Mouse (Mus musculus) MEL (cell line): ENCODE results near the gene Ttc30a1. TPM values are rescaled to one million over a fixed set of nuclear protein-coding genes. Genes with fewer than 3 reads are reported as not detected.

Experiments used
- DNase-seq: peaks from one replicate; pipeline ENCODE4 v3.0.0; 2011; ENCODE audit warnings: low read depth, low spot score
- H3K27ac ChIP-seq: 2 replicates; pipeline ENCODE4 v1.5.1; 2012; ENCODE audit warnings: low read depth, mild to moderate bottlenecking, control low read depth, low read length, moderate library complexity; ENCODE audit not compliant: control insufficient read depth
- H3K27me3 ChIP-seq, 2 experiments: fragments of 150-350 bp in 1 of 2; sonication (generic) in 1 of 2; 2 replicates each; pipeline ENCODE4 v1.6.1; 2012; ENCODE audit warnings: low read length in 2 of 2, mild to moderate bottlenecking in 2 of 2, improper control_type of control experiment in 1 of 2, moderate library complexity in 1 of 2; ENCODE audit not compliant: insufficient read depth in 2 of 2, control insufficient read depth in 1 of 2
- H3K36me3 ChIP-seq, 2 experiments: 2 replicates each; pipeline ENCODE4 v1.6.1; 2012 to 2014; ENCODE audit warnings: low read length in 2 of 2, improper control_type of control experiment in 1 of 2, inconsistent platforms in 1 of 2, mild to moderate bottlenecking in 1 of 2; ENCODE audit not compliant: insufficient read depth in 2 of 2, control insufficient read depth in 1 of 2
- H3K4me1 ChIP-seq, 2 experiments: fragments of 150-350 bp in 1 of 2; sonication (generic) in 1 of 2; 2 replicates each; pipeline ENCODE4 v1.6.1; 2012; ENCODE audit warnings: low read length in 2 of 2, improper control_type of control experiment in 1 of 2, mild to moderate bottlenecking in 1 of 2; ENCODE audit not compliant: insufficient read depth in 2 of 2, control insufficient read depth in 1 of 2
- H3K4me3 ChIP-seq, 2 experiments: fragments of 150-350 bp in 1 of 2; sonication (generic) in 1 of 2; 2 replicates each; pipeline ENCODE4 v1.5.1; 2012; ENCODE audit warnings: low read depth in 2 of 2, low read length in 2 of 2, mild to moderate bottlenecking in 2 of 2, moderate library complexity in 2 of 2, control low read depth in 1 of 2, improper control_type of control experiment in 1 of 2; ENCODE audit not compliant: control insufficient read depth in 1 of 2, insufficient read depth in 1 of 2
- H3K79me2 ChIP-seq: 2 replicates; pipeline ENCODE4 v1.6.1; 2012; ENCODE audit warnings: mild to moderate bottlenecking, low read length, moderate library complexity; ENCODE audit not compliant: control insufficient read depth, poor library complexity, insufficient read depth
- H3K9ac ChIP-seq: 2 replicates; pipeline ENCODE4 v1.6.1; 2012; ENCODE audit warnings: low read depth, mild to moderate bottlenecking, control low read depth, low read length, moderate library complexity; ENCODE audit not compliant: control insufficient read depth, poor library complexity, severe bottlenecking
- H3K9me3 ChIP-seq: fragments of 150-350 bp; sonication (generic); replicated peaks from 2 replicates; pipeline ENCODE4 v1.6.1; 2012; ENCODE audit warnings: mild to moderate bottlenecking, low read length, improper control_type of control experiment, moderate library complexity; ENCODE audit not compliant: insufficient read depth
- ETS1 ChIP-seq: IDR thresholded peaks from 2 replicates; pipeline ENCODE4 v1.6.1; 2012; ENCODE audit warnings: low read depth, mild to moderate bottlenecking, inconsistent platforms, low read length, improper control_type of control experiment, moderate library complexity
- GATA1 ChIP-seq: IDR thresholded peaks from 2 replicates; pipeline ENCODE4 v1.6.1; 2011; ENCODE audit warnings: low read depth, low read length, improper control_type of control experiment
- MAZ ChIP-seq: IDR thresholded peaks from 2 replicates; pipeline ENCODE4 v1.6.1; 2012; ENCODE audit warnings: low read depth, mild to moderate bottlenecking, inconsistent platforms, low read length, improper control_type of control experiment
- NELFE ChIP-seq: IDR thresholded peaks from 2 replicates; pipeline ENCODE4 v1.6.1; 2011; ENCODE audit warnings: low read depth, low read length, improper control_type of control experiment
- RAD21 ChIP-seq: IDR thresholded peaks from 2 replicates; pipeline ENCODE4 v1.6.1; 2011; ENCODE audit warnings: mild to moderate bottlenecking, low read depth, low read length, improper control_type of control experiment
- SMC3 ChIP-seq: IDR thresholded peaks from 2 replicates; pipeline ENCODE4 v1.6.1; 2011; ENCODE audit warnings: low read depth, low read length, improper control_type of control experiment
- ZC3H11A ChIP-seq: IDR thresholded peaks from 2 replicates; pipeline ENCODE4 v1.6.1; 2012; ENCODE audit warnings: low read depth, mild to moderate bottlenecking, inconsistent platforms, low read length, improper control_type of control experiment
- ZNF384 ChIP-seq: IDR thresholded peaks from 2 replicates; pipeline ENCODE4 v1.6.1; 2012; ENCODE audit warnings: low read depth, mild to moderate bottlenecking, inconsistent platforms, low read length, improper control_type of control experiment
- polyA plus RNA-seq, 2 experiments: library from polyadenylated mRNA; stranded (reverse) in 1 of 2; unstranded in 1 of 2; fragments of >175 nt in 1 of 2; fragments of >200 nt in 1 of 2; gene quantifications; 2 replicates each; pipeline versions ENCODE4 v1.2.1 to v1.2.4; 2012; ENCODE audit warnings: low replicate concordance in 2 of 2, low read depth in 1 of 2; ENCODE audit not compliant: insufficient read length in 2 of 2, insufficient read depth in 1 of 2, missing spikeins in 1 of 2
- total RNA-seq: library from RNA; depleted of rRNA; stranded (reverse); fragments of 300-350 nt; gene quantifications from 2 replicates; pipeline ENCODE4 v1.2.3, GENCODE M21; 2012

Gene Ttc30a1
- total and polyA plus RNA-seq, 3 experiments: not detected

DNA sequence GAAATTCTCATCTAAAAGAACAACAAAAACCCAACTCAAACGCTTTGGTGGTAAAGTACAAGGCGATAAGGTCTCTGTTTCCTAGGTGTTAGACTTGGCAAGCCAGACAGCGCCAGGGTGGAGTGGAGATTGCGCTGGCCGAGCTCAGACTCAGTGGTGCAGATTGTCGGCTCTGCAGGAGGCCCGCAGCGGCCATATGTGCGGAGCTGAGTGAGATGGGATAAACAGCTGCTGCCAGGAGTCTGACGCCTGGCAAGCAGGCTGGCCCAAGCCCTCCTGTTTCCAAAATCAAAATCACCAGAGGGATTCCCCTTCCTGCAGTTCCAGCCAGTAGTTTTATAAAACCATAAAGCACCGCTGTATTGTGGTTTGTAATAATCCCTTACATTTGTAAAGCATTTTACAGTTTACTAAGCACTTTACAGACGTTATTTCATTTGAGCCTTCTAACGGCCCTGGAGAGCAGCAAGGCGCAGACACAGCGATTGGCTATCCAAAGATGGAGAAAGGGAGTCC lies 21.9 kb downstream of the Ttc30a1 start:
- Histone ChIP-seq H3K4me1 (no peaks in the 10 kb centered on the region; a peak in 1 of 4 replicates), H3K9me3 (no peaks in the 10 kb centered on the region), H3K27ac (no peak overlapping the region), H3K27me3 (peaks cover 0 to 2% of the 10 kb centered on the region in 2 experiments; a peak in 1 of 4 replicates), H3K9ac (no peak overlapping the region)
- TF ChIP-seq SMC3 (no peak), RAD21 (no peak), GATA1 (no peak), ZNF384 (no peak)
- TF ChIP-seq, all 39 proteins: peak for 0
- Histone ChIP-seq H3K36me3 (no peaks in the 10 kb centered on the region), H3K79me2 (no peaks in the 10 kb centered on the region), H3K4me3 (no peak overlapping the region)
- DNase-seq: no peak

DNA sequence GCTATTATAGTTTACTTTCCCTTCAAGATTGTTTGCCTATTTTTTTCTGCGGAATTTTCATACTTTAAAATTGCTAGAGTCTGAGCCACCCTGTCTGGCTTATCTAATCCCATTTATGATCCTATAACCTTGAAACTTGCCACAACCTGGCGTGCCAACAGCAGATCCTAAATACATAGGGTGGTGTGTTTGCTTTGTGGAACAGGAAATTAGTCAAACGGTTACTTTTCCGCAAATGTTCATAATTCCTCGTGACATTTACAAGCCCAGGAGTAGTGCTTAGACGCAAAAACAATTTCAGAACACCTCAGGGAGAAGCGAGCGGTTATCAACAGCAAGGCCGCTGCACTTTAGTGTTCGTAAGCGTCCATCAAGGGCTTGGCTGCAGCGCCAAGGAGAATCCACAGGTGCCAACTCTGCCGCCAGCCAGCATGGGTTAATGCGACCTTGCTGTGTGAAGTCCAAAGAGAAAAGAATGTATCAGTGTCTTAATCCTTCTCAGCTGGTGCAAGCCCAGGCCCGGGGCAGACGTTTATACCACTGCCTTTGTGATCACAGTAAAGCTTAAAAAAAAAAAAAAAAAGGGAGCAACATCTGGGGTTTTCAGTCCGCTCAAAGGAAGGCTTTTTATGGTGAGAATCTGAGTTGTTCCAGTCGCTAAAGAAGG lies 22.5 kb downstream of the Ttc30a1 start:
- Histone ChIP-seq H3K9ac (no peak overlapping the region), H3K27ac (no peak overlapping the region), H3K4me1 (no peaks in the 10 kb centered on the region; a peak in 1 of 4 replicates), H3K9me3 (no peaks in the 10 kb centered on the region), H3K79me2 (no peaks in the 10 kb centered on the region), H3K4me3 (no peak overlapping the region), H3K27me3 (peaks cover 0 to 2% of the 10 kb centered on the region in 2 experiments; a peak in 2 of 4 replicates), H3K36me3 (no peaks in the 10 kb centered on the region)
- no peak for DNase-seq
- TF ChIP-seq NELFE: no peak
- TF ChIP-seq SMC3: no peak
- no peak for TF ChIP-seq ZC3H11A

GRCm38 (mm10) chr2:75955709-75956108 lies 26.1 kb downstream of the Ttc30a1 start:
- no peak overlapping the region for H3K27ac ChIP-seq
- H3K79me2 ChIP-seq: no peaks in the 10 kb centered on the region
- peaks cover 0 to 2% of the 10 kb centered on the region in 2 experiments; a peak in 2 of 4 replicates for H3K27me3 ChIP-seq
- H3K36me3 ChIP-seq: no peaks in the 10 kb centered on the region
- H3K4me1 ChIP-seq: no peaks in the 10 kb centered on the region
- no peak overlapping the region for H3K4me3 ChIP-seq
- no peak overlapping the region for H3K9ac ChIP-seq
- TF ChIP-seq ETS1: no peak
- TF ChIP-seq MAZ: no peak
- no peak for DNase-seq
- H3K9me3 ChIP-seq: no peaks in the 10 kb centered on the region
